Mouse (Mus musculus) heart, embryonic 11.5 days (tissue): ENCODE measurements around the gene Ogfrl1. TPM values are rescaled to one million over a fixed set of nuclear protein-coding genes. Genes with fewer than 3 reads are reported as not detected.

ENCODE experiments used
- ATAC-seq: fragments of 200-750 bp; cut with Nextera tagmentation; replicated peaks from 2 replicates; pipeline ENCODE4 v1.8.0; 2017; ENCODE audit warnings: moderate library complexity; ENCODE audit not compliant: insufficient number of reproducible peaks, low FRiP score, low TSS enrichment
- H3K27ac ChIP-seq: fragments of 300-500 bp; sonication (generic); 2 replicates; pipeline ENCODE4 v1.5.1; 2014; ENCODE audit warnings: mild to moderate bottlenecking, low read depth, low read length
- H3K27me3 ChIP-seq: fragments of 300-500 bp; sonication (generic); 2 replicates; pipeline ENCODE4 v1.6.1; 2014; ENCODE audit warnings: mild to moderate bottlenecking, low read length, mixed read lengths; ENCODE audit not compliant: control insufficient read depth, insufficient read depth
- H3K36me3 ChIP-seq: fragments of 300-500 bp; sonication (generic); 2 replicates; pipeline ENCODE4 v1.6.1; 2014; ENCODE audit warnings: mild to moderate bottlenecking, low read length, moderate library complexity, mixed read lengths; ENCODE audit not compliant: control insufficient read depth, insufficient read depth
- H3K4me1 ChIP-seq: fragments of 300-500 bp; sonication (generic); 2 replicates; pipeline ENCODE4 v1.6.1; 2014; ENCODE audit warnings: low read length; ENCODE audit not compliant: control insufficient read depth, insufficient read depth
- H3K4me2 ChIP-seq: fragments of 300-500 bp; sonication (generic); 2 replicates; pipeline ENCODE4 v1.6.1; 2014; ENCODE audit warnings: mild to moderate bottlenecking, moderate library complexity
- H3K4me3 ChIP-seq: fragments of 300-500 bp; sonication (generic); 2 replicates; pipeline ENCODE4 v1.5.1; 2014; ENCODE audit warnings: low read depth, low read length
- H3K9ac ChIP-seq: fragments of 300-500 bp; sonication (generic); 2 replicates; pipeline ENCODE4 v1.6.1; 2014; ENCODE audit warnings: mild to moderate bottlenecking, low read depth, low read length, moderate library complexity
- H3K9me3 ChIP-seq: fragments of 300-500 bp; sonication (generic); replicated peaks from 2 replicates; pipeline ENCODE4 v1.6.1; 2016; ENCODE audit warnings: low read length; ENCODE audit not compliant: control insufficient read depth
- WGBS: fragments of 180-500 bp; shearing (Covaris S2); extraction: QIAGEN DNeasy Blood & Tissue Kit; methylation state at CpG from one replicate; pipeline ENCODE4 v1.1.7; 2014; ENCODE audit not compliant: insufficient replicate concordance; 5-methylcytosine and 5-hydroxymethylcytosine counted together
- polyA plus RNA-seq: library from polyadenylated mRNA; unstranded; fragments of >200 nt; fragmentation: Nextera tagmentation; extraction: Ambion mirVana; gene quantifications from 2 replicates; pipeline ENCODE4 v1.2.1, GENCODE M21; 2014

Gene Ogfrl1
- polyA plus RNA-seq, 1 experiment from 2014 or later = 13.9 TPM

GRCm38 (mm10) chr1:23342224-23342623 lies 55.3 kb downstream of the Ogfrl1 start:
- Histone ChIP-seq H3K27me3 (no peaks in the 10 kb centered on the region), H3K4me1 (no peaks in the 10 kb centered on the region), H3K9ac (no peak overlapping the region), H3K4me2 (no peak overlapping the region), H3K27ac (no peak overlapping the region), H3K4me3 (no peak overlapping the region), H3K36me3 (no peaks in the 10 kb centered on the region), H3K9me3 (no peaks in the 10 kb centered on the region)
- WGBS = 77% methylated on average over 3 of the region's 3 CpGs
- ATAC-seq = no peak

- H3K9ac ChIP-seq = 0 out of 2 replicates have a peak overlapping the region, but pooled peaks have one; percentile 28
- H3K4me2 ChIP-seq = no peak overlapping the region
- peak; percentile 91 for ATAC-seq
- no peaks in the 10 kb centered on the region for H3K4me1 ChIP-seq
- H3K27ac ChIP-seq = peak overlapping the region; percentile 78
- H3K27me3 ChIP-seq = no peaks in the 10 kb centered on the region
- no peak overlapping the region for H3K4me3 ChIP-seq
- H3K9me3 ChIP-seq = no peaks in the 10 kb centered on the region
- WGBS = 75% methylated on average over 13 of the region's 13 CpGs
- no peaks in the 10 kb centered on the region for H3K36me3 ChIP-seq
These were observed 61.7 kb downstream of the Ogfrl1 start for GRCm38 (mm10) chr1:23335726-23336363.

- whole genome bisulfite sequencing = 87% methylated on average over 4 of the region's 4 CpGs
- ATAC-seq = no peak
These were observed 62.5 kb downstream of the Ogfrl1 start for GRCm38 (mm10) chr1:23335050-23335449.

GRCm38 (mm10) chr1:23332192-23332591 lies 65.4 kb downstream of the Ogfrl1 start:
- H3K4me2 ChIP-seq = no peak overlapping the region
- no peaks in the 10 kb centered on the region for H3K27me3 ChIP-seq
- 81% methylated on average over 4 of the region's 4 CpGs for WGBS
- no peak overlapping the region for H3K27ac ChIP-seq
- no peak overlapping the region for H3K9ac ChIP-seq
- no peaks in the 10 kb centered on the region for H3K4me1 ChIP-seq
- no peak for ATAC-seq
- H3K36me3 ChIP-seq = no peaks in the 10 kb centered on the region
- H3K4me3 ChIP-seq = no peak overlapping the region
- H3K9me3 ChIP-seq = no peaks in the 10 kb centered on the region

More at GRCm38 (mm10) chr1:23335050-23335449, 62.5 kb downstream of the Ogfrl1 start:
- H3K27ac ChIP-seq = no peak overlapping the region
- H3K4me2 ChIP-seq = no peak overlapping the region
- H3K4me3 ChIP-seq = no peak overlapping the region
- H3K9me3 ChIP-seq = no peaks in the 10 kb centered on the region
- no peaks in the 10 kb centered on the region for H3K36me3 ChIP-seq
- no peaks in the 10 kb centered on the region for H3K4me1 ChIP-seq
- no peaks in the 10 kb centered on the region for H3K27me3 ChIP-seq
- no peak overlapping the region for H3K9ac ChIP-seq

- no peaks in the 10 kb centered on the region for H3K9me3 ChIP-seq
- H3K27ac ChIP-seq = no peak overlapping the region
- WGBS = 87% methylated on average over 7 of the region's 7 CpGs
- no peaks in the 10 kb centered on the region for H3K36me3 ChIP-seq
- peaks cover 5% of the 10 kb centered on the region; the same call in 1 of the 2 replicates for H3K4me1 ChIP-seq
- H3K27me3 ChIP-seq = no peaks in the 10 kb centered on the region
- no peak overlapping the region for H3K4me3 ChIP-seq
- no peak for ATAC-seq
- H3K9ac ChIP-seq = no peak overlapping the region
- H3K4me2 ChIP-seq = no peak overlapping the region
These were observed 72.4 kb downstream of the Ogfrl1 start for GRCm38 (mm10) chr1:23325160-23325559.

GRCm38 (mm10) chr1:23324226-23324625 lies 73.3 kb downstream of the Ogfrl1 start:
- H3K27me3 ChIP-seq = no peaks in the 10 kb centered on the region
- H3K4me3 ChIP-seq = no peak overlapping the region
- ATAC-seq = no peak
- H3K9ac ChIP-seq = no peak overlapping the region
- H3K4me1 ChIP-seq = peaks cover 5% of the 10 kb centered on the region; the same call in 1 of the 2 replicates
- WGBS = 26% methylated on average over 5 of the region's 5 CpGs
- no peaks in the 10 kb centered on the region for H3K36me3 ChIP-seq
- H3K4me2 ChIP-seq = no peak overlapping the region
- no peak overlapping the region for H3K27ac ChIP-seq
- H3K9me3 ChIP-seq = no peaks in the 10 kb centered on the region

- H3K4me2 ChIP-seq = no peak overlapping the region
- H3K27me3 ChIP-seq = no peaks in the 10 kb centered on the region
- peaks cover 5% of the 10 kb centered on the region; the same call in 1 of the 2 replicates for H3K4me1 ChIP-seq
- no peaks in the 10 kb centered on the region for H3K9me3 ChIP-seq
- H3K27ac ChIP-seq = no peak overlapping the region
- 72% methylated on average over 11 of the region's 11 CpGs for WGBS
- H3K9ac ChIP-seq = no peak overlapping the region
- H3K4me3 ChIP-seq = no peak overlapping the region
- no peak for ATAC-seq
- H3K36me3 ChIP-seq = no peaks in the 10 kb centered on the region
These were observed 74.3 kb downstream of the Ogfrl1 start for GRCm38 (mm10) chr1:23323286-23323685.

- Histone ChIP-seq H3K27me3 (no peaks in the 10 kb centered on the region), H3K4me3 (no peak overlapping the region), H3K36me3 (no peaks in the 10 kb centered on the region), H3K9ac (no peak overlapping the region), H3K4me2 (no peak overlapping the region), H3K4me1 (peaks cover 5% of the 10 kb centered on the region; the same call in 1 of the 2 replicates), H3K9me3 (no peaks in the 10 kb centered on the region), H3K27ac (no peak overlapping the region)
- no peak for ATAC-seq
- 84% methylated on average over 4 of the region's 4 CpGs for WGBS
These were observed 75.4 kb downstream of the Ogfrl1 start for GRCm38 (mm10) chr1:23322208-23322607.

GRCm38 (mm10) chr1:23321331-23321851 lies 76.2 kb downstream of the Ogfrl1 start:
- H3K36me3 ChIP-seq = no peaks in the 10 kb centered on the region
- peak overlapping the region; percentile 49; the same call in 1 of the 2 replicates for H3K9ac ChIP-seq
- H3K4me1 ChIP-seq = peaks cover 5% of the 10 kb centered on the region; the same call in 1 of the 2 replicates
- H3K27me3 ChIP-seq = no peaks in the 10 kb centered on the region
- peak overlapping the region; percentile 52 for H3K4me2 ChIP-seq
- no peak for ATAC-seq
- no peak overlapping the region for H3K27ac ChIP-seq
- 0 out of 2 replicates have a peak overlapping the region, but pooled peaks have one; percentile 10 for H3K4me3 ChIP-seq
- no peaks in the 10 kb centered on the region for H3K9me3 ChIP-seq
- WGBS = 41% methylated on average over 10 of the region's 10 CpGs
